In genomic region chr6:34716888-34717635, GRCm38 (mm10) we compare ENCODE assay signal across 11 mouse cellular contexts.
DNase-seq lines count a peak whose midpoint lies in the region; ATAC-seq and TF ChIP-seq lines count a peak whose summit lies in the region.
"Had no signal": no experiment of that assay in that cellular context is flagged by ENCODE, and none has a peak within 500 bp of the region (broad histone marks: within the 10 kb centered on the region; RNA-seq: fewer than 3 reads in every experiment).

No protein-coding gene starts in this region.

- peak overlapping the region; percentile 24; the same call in 1 of the 2 replicates for H3K4me2 ChIP-seq in heart, embryonic 13.5 days
- no peak overlapping the region for H3K4me2 ChIP-seq in lung, postnatal 0 days (replicated peaks; ENCODE audit: low read depth, low read length)
- H3K4me2 ChIP-seq: midbrain, embryonic 11.5 days had no signal

- H3K4me1 ChIP-seq in heart, embryonic 13.5 days = peaks cover 97% of the 10 kb centered on the region
- peaks cover 50% of the 10 kb centered on the region for H3K4me1 ChIP-seq in embryonic fibroblast, embryonic 13.5 days (ENCODE audit: control insufficient read depth, insufficient read depth, low read length)
- H3K4me1 ChIP-seq in lung, postnatal 0 days (ENCODE audit: insufficient read depth, low read depth, low read length) = peaks cover 33% of the 10 kb centered on the region; the same call in 1 of the 2 replicates

- 11% methylated on average over 3 of the region's 3 CpGs for WGBS in heart, embryonic 13.5 days
- WGBS in lung, postnatal 0 days = 16% methylated on average over 3 of the region's 3 CpGs

- no peak overlapping the region for H3K4me3 ChIP-seq in heart, embryonic 13.5 days
- no peak overlapping the region for H3K4me3 ChIP-seq in embryonic fibroblast, embryonic 13.5 days (ENCODE audit: insufficient read depth, low read length)
- H3K4me3 ChIP-seq in lung, postnatal 0 days (ENCODE audit: low read depth, low read length) = no peak overlapping the region

- DNase-seq in heart, adult 8-10 months (ENCODE audit: low spot score) = no peak
- DNase-seq in Muller cell, postnatal 12 days (ENCODE audit: inconsistent ontology term) = peak; percentile 72
- peak; percentile 89 for DNase-seq in lung, postnatal 0 days (ENCODE audit: low spot score)
- DNase-seq in left cerebral cortex, adult 11 months (ENCODE audit: low spot score) = no peak
- DNase-seq in thymus, postnatal 4 days = no peak
- no peak for DNase-seq in ovary, postnatal 14 days (ENCODE audit: low spot score)
- DNase-seq: adrenal gland, adult 2 months; cerebellum, postnatal 36 days had no signal

- no peak; the same call in 1 of the 2 replicates for TF ChIP-seq EP300 in lung, postnatal 0 days (IDR thresholded peaks at IDR 0.05)

- H3K27ac ChIP-seq in heart, embryonic 13.5 days (replicated peaks) = peak overlapping the region; percentile 88
- H3K27ac ChIP-seq in embryonic fibroblast, embryonic 13.5 days (ENCODE audit: insufficient read depth, low read length) = peak overlapping the region; percentile 96
- peak overlapping the region; percentile 51 for H3K27ac ChIP-seq in lung, postnatal 0 days (ENCODE audit: low read length)

- H3K9me3 ChIP-seq in heart, embryonic 13.5 days = no peaks in the 10 kb centered on the region
- H3K9me3 ChIP-seq in lung, postnatal 0 days (ENCODE audit: low read length) = no peaks in the 10 kb centered on the region

- 0 out of 2 replicates have a peak overlapping the region, but pooled peaks have one; percentile 56 for H3K9ac ChIP-seq in heart, embryonic 13.5 days
- H3K9ac ChIP-seq in lung, postnatal 0 days (replicated peaks; ENCODE audit: low read depth) = no peak overlapping the region

- no peaks in the 10 kb centered on the region for H3K27me3 ChIP-seq in heart, embryonic 13.5 days (replicated peaks)
- H3K27me3 ChIP-seq in lung, postnatal 0 days (replicated peaks; ENCODE audit: insufficient read depth, low read length) = no peaks in the 10 kb centered on the region

- TF ChIP-seq POLR2A in embryonic fibroblast, embryonic 13.5 days (IDR thresholded peaks at IDR 0.05; ENCODE audit: low read depth, low read length) = no peak

- H3K36me3 ChIP-seq in heart, embryonic 13.5 days = peaks cover 10% of the 10 kb centered on the region; the same call in 1 of the 2 replicates
- H3K36me3 ChIP-seq in lung, postnatal 0 days (ENCODE audit: insufficient read depth, low read length) = no peaks in the 10 kb centered on the region

- no peak for TF ChIP-seq CTCF in embryonic fibroblast, embryonic 13.5 days (IDR thresholded peaks at IDR 0.05; ENCODE audit: borderline replicate concordance, insufficient read depth, low read length)
- no peak for TF ChIP-seq CTCF in lung, postnatal 0 days (IDR thresholded peaks at IDR 0.05)

- ATAC-seq in heart, embryonic 13.5 days (ENCODE audit: extremely low read depth, insufficient number of reproducible peaks, low FRiP score, low TSS enrichment) = no peak
- peak; percentile 82 for ATAC-seq in lung, postnatal 0 days

Comparison
In these comparisons a context has a peak if more than half of its experiments do, and no peak if none do; other contexts are left out.
1. DNase-seq: peak in Muller cell, postnatal 12 days (single experiment) and lung, postnatal 0 days (single experiment); none in heart, adult 8-10 months (single experiment), left cerebral cortex, adult 11 months (single experiment), thymus, postnatal 4 days (single experiment) and ovary, postnatal 14 days (single experiment).
2. Peak in every context shown above with its lines, with median percentiles within 50 percentile points of each other: H3K27ac ChIP-seq.